Mouse (Mus musculus) lung, adult 2 months (tissue): ENCODE measurements around the gene Nsd1.

Source experiments
- CTCF ChIP-seq: fragments of 200-500 bp; IDR thresholded peaks from 2 replicates; pipeline ENCODE4 v1.5.1; 2011; ENCODE audit warnings: mild to moderate bottlenecking, low read length, control low read depth; ENCODE audit not compliant: insufficient read depth
- POLR2A ChIP-seq: fragments of 200-500 bp; IDR thresholded peaks from 2 replicates; pipeline ENCODE4 v1.6.1; 2011; ENCODE audit warnings: low read depth, mild to moderate bottlenecking, control low read depth, low read length, borderline replicate concordance; ENCODE audit errors: extremely low read depth

- TF ChIP-seq CTCF (no peak), POLR2A (no peak)
Measured at GRCm38 (mm10) chr13:55261521-55261920, 51.9 kb downstream of the Nsd1 start.
